Mouse (Mus musculus) ovary, adult 18-20 months (tissue): ENCODE results near the gene Phyh.
A peak's percentile ranks its signal among the peaks of the same experiment; 100 is the strongest.

ENCODE experiments used
- DNase-seq: peaks from one replicate; pipeline ENCODE4 v3.0.0; 2022; ENCODE audit warnings: low spot score, mixed read lengths

The Phyh gene

DNA sequence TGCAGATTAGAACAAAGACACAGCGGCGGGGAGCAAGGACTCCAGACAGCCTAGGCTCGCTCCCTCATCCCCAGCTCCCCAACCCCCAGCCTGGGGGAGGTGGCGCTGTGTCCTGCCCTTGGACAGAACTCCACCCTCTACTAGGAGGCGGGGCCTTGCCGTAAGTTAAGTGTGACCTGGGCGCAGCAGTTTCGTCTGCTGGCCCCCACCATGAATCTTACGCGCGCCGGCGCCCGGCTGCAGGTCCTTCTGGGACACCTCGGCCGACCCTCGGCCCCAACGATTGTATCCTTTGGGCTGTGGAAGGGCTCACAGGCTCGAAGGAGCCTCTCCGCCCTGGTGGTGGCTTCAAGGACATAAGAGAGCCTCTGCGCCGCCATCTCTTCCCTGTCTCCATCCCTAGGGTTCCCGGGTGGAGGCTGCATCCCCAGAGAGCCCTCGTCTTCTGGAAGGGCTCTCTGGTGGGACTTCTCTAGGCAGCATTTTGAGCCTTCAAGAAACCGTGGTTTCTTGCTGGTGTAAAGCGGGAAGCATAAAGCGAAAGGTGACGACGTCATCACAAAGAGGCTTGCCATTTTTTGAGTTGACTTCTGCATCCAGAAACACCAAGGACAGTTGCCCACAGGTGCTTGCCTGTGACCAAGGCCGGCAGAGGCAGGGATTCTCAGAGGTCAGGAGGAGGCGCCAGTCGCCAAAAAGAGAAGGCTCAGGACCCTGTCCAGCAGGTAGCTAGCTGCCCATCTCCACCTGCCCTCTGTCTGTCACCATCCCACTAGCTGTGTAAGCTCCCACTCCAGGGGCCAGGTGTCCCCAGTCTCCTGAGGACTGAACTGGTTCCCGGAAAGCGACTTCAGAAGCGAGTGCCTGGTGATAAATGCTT, at the start of gene Phyh:
TSS of gene Phyh (plus strand) at position 160 of the 880 bp plus-strand sequence.
- peak; percentile 92 for DNase-seq

DNA sequence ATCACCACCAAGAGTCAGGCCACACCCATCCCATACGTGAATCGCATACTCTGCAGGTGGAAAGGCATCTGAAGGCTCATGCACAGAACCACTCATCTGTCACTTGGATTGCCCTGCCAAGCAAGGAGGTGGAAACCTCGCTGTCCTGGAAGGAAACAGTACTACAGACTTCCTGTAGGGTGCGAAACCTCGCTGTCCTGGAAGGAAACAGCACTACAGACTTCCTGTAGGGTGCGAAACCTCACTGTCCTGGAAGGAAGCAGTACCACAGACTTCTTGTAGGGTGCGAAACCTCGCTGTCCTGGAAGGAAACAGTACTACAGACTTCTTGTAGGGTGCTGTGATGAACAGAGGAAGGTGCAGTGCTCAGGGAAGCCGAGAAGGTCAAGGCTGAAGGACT, 46.1 kb upstream of the Phyh start:
- DNase-seq, result no peak

DNA sequence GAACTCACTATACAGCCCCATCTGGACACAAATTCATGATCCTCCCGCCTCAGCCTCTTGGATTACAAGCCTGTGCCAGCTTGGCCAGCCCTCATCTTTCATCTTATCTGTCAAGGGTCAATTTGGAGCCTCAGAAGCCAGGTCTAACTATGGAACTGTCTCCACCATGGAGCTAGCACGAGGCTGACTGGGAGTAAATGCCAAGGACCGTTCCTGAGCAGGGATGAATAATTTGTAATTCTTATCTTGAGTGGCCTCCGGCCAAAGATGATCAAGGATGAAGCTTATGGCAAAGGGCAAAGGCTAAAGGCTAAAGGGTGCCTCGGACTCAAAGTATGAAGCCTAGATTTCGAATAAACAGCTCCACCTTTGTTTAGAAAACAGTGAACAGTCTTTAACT, 45.5 kb upstream of the Phyh start:
- DNase-seq, result no peak

DNA sequence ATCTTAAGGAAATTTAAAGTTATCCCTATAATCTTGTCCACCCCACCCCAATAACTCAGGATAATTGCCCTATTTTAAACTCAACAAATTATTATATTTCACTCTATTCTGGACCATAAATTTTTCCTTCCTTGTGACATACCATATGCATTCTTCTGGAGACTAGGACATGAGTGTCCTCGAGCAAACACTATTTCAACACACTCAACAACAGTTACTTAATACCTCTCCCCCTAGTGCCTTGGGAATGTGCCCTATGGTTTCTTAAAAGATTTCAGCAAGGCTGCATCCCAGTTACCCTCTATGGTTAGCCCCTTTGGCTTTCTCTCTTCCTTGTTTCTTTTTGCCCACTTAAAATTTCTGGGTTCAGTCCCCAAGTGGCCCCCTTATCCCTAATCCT, 43.7 kb upstream of the Phyh start:
- no peak for DNase-seq

DNA sequence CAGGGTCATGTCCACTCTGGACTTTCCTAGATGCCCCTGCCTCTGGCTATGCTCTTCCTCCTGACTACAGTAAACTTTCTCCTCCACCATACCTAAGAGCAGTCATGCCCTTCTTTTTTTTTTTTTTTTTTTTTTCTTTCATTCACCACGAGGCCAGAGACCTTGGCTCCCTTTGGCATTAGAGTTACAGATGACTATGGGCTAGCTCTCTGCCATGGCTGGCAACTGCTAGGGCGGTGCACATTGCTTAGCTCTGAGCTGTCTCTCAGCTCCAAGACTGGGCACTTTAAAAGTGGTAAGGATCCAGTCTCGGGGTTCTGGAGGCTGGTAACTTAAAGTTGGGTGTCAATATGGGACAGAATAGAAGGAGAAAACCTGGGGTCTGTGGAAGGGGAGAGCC, 42.7 kb upstream of the Phyh start:
- no peak for DNase-seq

DNA sequence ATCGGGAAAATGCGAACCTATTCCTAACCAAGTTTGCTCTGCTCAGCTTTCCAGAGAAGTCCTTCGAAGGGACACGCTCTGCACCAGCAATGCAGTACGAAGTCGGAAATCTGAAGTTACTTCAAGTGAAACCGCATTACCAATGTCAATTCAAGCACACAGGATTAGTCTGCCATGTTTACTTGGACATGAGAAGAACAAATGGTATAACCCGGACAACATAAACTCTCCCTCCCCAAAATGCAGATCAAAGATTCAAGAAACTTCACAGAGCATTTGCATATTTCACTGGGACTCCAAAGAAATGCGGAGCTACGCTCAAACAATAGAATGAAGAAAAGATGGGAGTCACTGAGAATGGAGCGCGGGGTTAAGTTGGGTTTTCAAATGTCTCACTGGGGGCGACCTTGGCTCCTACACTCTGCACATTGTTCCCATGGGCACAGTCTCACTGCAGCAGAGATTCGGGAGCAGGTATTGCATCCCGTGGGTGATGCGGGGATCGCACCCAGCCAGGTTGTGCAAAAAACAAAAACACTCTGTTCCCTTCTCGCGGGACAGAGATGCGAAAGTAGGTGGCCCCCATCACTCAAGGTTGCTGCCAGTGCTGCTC, 38.0 kb upstream of the Phyh start:
- no peak for DNase-seq

DNA sequence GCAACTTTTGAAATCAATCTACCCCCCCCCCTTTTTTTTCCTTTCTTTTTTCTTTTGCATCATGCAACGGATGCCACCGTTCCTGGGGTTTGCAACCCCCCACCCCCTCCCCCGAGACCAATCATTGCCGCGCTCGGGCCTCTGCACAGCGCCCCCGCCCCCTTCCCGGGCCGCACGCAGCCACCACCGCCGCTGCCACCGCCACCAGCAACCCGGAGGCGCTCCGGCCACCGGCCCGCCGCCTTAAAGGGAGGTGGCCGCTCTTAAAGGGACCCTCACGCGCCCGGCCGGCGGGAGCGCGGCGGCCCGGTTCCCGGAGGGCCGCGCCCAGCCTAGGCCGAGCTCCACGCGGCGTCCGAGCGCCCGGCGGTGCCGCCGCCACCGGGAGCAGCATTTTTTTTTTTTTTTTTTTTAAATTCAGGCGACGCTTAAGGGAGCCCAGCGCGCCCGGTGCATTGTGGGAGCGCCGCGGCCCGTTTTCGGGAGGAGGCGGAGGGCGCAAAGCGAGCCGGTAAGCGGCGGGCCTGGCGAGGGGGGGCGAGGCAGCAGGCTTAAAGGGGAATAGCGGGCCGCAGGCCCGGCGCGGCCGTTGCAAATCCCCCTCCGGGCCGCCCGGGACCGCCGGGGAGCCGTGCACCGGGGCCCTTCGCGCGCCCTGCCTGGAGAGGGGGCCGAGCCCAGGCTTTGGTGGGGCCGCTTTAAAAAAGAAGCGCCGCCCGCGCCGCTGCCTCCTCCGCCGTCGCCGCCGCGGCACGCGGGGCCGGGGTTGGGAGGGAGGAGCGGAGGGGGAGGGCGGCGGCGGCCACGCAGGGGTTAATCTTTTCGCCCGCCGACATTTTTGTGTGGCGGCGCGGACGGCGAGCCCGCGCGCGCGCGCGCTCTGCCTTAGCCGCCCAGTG, 37.2 kb upstream of the Phyh start, which contains the start of gene Sephs1:
TSS of gene Sephs1 (plus strand) at position 215 of the 899 bp plus-strand sequence.
- peak; percentile 80 for DNase-seq

DNA sequence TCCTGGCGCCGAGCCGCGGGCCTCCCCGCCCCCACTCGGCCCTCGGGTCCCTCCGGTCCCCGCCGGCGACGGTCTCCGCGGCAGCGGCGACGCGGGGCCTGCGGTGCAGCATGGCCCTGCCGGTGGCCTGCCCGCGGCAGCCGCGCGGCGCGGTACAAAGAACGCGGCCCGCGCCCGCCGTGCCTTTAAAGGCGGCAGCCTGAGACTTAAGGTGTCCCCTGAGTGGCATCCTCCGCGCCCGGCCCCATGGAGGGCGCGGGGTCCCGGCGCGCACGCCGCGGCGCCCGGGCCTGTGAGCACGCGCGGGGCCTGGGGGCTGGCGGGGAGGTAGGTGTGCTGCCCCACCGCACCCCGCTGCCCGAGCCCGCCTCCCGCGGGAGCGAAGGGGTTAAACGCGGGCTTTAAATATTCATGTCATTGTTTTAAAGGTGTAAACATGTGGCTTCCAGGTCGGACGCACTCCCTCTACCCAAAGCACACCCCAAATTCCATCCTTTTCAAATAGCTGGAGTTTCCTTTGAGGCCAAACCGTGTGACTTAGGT, 36.5 kb upstream of the Phyh start:
- DNase-seq, result peak; percentile 29

DNA sequence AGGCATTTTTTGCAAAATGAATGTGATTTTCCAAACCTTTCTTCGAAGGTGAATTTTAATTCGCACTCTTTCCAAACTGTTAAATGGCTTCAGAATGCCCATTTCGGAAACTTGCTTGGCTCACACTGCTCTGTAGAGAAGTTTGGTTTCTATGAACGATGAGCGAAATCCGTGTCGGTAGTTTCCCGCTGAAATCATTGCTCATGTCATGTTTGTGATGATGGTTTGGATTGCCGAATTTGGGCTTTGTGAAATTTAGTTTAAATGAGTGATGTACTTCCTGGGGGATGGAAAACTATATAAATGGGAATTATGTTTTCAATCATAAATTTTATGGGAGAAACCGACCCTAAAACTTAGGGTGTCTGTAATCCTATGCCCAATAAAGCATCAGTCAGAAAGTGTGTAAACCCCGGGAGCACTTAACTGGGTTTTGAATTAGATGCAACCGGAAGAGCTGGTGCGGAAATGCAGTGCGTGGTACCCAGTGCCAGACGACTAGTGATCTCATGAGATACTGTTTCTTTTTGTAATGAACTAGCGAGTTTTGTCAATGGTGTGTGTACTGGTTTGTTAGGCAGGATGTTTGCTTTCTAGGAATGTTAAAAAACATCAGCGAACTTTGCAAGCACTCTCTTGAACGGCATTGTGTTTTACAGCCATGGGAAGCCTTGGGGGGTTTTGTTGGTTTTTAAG, 35.7 kb upstream of the Phyh start:
- DNase-seq, result no peak

DNA sequence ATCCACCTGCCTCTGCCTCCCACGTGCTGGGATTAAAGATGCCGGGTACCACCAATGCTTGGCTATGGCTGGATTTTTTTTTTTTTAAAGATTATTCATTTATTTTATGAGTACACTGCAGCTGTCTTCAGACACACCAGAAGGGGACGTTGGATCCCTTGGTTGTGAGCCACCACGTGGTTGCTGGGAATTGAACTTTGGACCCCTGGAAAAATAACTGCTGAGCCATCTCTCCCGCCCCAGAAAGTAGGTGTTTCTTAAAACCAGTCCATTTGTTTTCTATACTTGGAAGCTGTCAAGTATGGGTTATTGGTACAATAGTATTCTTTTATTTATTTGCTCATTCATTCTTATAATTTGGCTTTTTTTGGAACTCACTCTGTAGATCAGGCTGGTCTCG, 31.9 kb upstream of the Phyh start:
- no peak for DNase-seq

DNA sequence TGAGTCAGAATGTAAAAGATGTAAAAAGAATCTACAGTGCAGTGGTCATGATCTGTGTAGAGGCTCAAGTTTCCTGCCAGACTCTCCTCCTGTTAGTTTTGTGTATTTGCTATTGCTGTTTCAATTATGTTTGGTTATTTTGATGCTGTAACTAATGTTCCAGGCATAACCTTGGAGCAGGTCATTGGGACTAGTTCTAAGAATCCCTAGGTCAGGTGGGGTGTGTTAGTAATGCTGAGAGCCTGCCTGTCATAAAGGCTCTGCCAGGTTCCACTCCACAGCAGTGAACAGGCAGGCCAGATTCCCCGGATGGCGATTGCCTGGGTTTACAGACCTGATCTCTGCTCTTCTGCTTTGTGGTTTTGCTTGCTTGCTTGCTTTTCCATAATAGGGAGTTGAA, 23.2 kb upstream of the Phyh start:
- no peak for DNase-seq

DNA sequence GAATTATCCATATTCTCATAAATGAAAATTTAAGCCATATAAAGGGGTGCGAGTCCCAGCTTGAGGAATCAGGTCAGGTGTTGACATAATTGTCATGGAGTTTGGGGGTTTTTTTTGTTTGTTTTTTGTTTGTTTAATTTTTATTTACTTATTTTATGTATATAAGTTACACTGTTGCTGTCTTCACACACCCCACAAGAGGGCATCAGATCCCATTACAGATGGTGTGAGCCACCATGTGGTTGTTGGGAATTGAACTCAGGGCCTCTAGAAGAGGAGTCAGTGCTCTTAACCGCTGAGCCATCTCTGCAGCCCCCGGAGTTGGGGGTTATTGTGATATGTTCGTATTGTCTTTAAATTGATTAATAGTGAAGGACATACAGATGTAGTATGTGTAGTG, 21.8 kb upstream of the Phyh start:
- no peak for DNase-seq

DNA sequence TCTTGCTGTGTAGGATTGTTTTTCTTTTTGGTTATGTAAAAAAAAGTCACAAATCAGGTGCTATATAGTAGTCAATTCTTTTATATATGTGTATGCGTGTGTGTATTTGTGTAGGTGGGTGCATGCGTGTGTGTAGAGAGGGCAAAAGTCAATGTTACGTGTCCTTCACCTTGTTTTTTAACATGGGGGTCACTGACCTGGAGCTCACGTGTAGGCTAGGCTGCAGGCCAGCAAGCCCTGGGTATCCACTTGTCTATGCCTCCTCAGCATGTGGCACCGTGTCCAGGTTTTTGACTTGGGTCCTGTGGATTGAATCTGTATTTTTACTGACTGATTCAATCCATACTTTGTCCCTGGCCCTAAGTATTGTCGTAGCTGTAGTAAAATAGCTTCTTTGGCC, 18.2 kb upstream of the Phyh start:
- no peak for DNase-seq

DNA sequence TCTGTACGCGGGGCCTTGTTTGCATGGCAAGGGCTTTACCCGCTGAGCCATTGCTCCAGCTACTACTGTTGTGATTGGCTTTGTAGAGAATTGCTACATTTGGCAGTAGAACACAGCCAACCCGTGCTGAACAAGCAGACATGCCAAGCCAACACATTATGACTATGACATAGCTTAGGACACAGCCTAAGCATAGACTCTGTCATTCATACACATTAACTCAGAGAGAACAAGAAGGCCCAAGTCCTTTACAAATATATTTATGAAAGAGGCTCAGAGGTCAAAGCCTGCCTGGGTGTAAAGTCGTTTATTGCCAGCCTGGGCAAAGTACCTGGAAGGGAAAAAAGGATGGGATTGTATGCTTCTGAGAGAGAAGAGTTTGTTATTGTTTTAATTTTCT, 16.5 kb upstream of the Phyh start:
- no peak for DNase-seq

DNA sequence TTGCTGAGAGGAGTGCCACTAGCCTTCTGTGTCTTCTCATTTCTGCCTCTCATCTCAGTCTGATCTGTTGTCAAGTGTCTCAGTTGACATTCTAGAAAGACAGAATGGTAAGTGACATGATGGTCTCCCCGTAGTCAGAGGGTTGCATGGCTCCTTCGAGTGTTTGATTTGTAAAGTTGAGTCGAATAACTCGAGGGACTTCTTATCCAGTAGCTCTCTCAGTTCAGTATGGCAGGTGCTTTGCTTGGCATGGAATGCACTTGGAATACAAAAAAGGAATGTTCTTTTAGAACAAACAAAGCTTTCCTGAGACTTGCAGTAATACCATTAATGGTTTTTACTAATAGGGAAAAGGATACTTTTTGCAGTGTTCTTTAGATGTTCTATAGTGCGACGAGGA, 11.7 kb upstream of the Phyh start:
- DNase-seq, result no peak

DNA sequence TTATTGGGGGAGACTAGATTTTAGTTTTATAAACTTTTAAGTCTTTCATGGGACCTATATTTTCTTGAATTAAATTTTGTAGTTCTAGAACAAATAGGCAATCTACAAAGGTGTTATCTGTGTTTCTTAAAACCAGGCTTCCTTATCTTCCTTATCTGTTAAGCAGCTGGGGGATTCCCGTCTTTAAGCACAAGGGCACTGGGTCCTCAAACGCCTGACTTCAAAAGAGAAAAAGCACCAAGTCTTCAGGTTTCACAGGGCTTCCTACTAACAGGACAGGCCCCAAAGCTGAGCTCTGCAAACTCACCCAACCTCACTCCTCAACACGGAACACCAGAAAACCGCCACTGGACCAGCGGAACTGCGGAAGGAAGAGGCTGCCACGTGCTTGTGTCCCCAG, 10.9 kb upstream of the Phyh start:
- DNase-seq, result no peak

DNA sequence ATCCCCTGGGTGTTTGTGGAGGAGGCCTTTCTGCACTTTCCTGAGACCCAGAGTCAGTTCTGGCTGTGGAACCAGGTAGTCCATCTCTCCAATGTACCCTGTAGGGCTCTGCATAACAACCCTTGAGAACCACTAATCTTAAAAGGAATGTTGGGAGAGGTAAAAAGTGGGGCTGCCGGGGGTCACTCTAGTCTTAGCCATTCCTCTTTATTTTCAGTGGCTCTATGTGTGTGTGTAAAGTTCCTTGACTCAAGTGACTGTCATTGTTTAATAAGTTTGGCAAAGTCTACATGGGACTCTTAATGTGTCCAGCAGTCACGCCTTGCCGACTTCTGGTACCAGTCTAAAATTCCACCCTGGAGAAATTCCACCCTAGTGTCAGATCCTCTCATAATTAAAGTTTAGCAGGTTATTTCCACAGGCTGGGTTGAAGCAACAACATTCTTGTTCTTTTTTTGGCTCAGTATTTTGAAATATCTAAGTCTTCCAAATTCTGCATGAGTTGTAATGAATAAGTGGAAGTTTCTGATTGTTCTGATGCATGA, 10.0 kb upstream of the Phyh start:
- DNase-seq, result no peak

DNA sequence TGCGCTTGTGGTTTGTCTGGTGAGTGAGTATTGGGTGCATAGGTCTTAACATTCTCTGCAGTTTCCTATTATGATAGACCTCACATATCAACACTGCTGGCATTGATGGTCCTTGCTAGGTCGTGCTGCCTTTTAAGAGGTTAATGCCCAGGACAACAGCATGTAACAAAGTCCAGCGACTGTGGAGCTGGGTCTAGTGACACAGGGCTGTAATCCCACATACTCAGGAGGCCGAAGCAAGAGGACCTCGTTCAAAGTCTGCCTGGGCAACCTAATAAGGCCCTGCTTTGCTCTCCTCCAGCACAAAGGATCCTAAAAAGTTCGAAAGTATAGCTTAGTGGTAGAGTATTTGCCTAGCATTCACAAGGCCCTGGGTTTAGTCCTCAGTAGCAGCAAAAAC, 8.9 kb upstream of the Phyh start:
- no peak for DNase-seq

DNA sequence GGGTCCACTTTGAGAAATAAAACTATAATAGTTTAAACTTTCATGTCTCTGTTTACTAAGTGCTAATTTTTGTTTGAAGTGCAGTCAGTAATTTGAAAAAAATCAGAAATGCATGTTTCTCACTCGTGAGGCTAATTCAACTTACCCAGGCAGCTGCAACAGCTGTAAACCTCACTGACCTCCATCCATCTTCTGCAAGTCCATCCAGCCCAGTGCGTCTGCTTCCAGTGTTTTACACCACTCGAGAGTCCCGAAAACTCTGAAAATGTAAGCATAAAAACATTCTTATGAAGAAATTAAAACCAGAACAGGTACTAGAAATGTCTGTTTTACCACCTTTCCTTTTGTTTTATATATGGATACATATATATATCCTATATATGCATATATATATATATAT, 8.3 kb upstream of the Phyh start:
- no peak for DNase-seq

DNA sequence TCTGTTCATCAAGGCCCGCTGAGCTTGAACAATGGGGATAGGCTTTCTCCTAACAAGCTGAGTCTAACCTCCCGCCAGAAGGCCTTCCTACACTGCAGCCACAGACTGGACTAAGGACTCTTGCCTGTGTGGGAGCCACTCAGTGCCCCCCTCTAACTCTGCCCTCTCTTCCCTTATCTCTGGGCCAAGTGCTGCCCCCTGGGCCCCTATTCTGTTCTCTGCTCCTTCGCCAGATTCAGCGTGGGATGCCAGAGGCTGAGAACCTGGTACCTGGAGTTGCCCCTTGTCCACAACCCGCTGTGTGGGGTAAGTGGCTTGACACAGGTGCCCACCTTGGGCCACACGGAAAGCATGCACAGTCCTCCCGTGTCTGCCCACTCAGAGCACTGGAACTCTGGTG, 4.9 kb upstream of the Phyh start:
- DNase-seq, result no peak

DNA sequence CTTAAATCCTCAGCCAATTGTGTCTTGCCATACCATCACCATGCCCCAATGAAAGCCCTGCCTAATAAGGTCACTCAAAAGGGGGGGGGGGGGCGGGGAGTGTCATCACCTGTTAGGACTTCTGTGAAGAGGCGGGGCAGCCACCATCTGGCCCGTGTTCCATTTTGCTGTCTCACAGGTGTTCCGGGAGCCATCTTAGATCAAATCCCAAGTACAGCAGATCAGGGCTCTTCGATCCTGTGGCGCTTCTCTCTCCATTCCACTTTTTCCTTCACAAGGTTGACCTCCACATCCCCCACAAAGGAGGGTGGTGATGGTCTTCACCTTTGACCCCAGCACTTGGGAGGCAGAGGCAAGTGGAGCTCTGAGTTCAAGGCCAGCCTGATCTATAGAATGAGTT, 2.8 kb upstream of the Phyh start:
- DNase-seq, result no peak
